Mouse (Mus musculus) stomach, embryonic 16.5 days (tissue): Measurements from ENCODE around the gene Cyba. TPM values are rescaled to one million over a fixed set of nuclear protein-coding genes. Genes with fewer than 3 reads are reported as not detected.
A peak's percentile ranks its signal among the peaks of the same experiment; 100 is the strongest.

Experiments used
- ATAC-seq: fragments of 200-750 bp; cut with Nextera tagmentation; 2 replicates; pipeline ENCODE4 v1.8.0; 2017; ENCODE audit warnings: moderate number of reproducible peaks, moderate TSS enrichment; ENCODE audit not compliant: insufficient read depth, low FRiP score
- H3K27ac ChIP-seq: fragments of 300-500 bp; sonication (generic); 2 replicates; pipeline ENCODE4 v1.5.1; 2014; ENCODE audit warnings: low read length
- H3K27me3 ChIP-seq: fragments of 300-500 bp; sonication (generic); 2 replicates; pipeline ENCODE4 v1.6.1; 2014; ENCODE audit warnings: low read length, control low read depth, mixed read lengths; ENCODE audit not compliant: control insufficient read depth, insufficient read depth
- H3K36me3 ChIP-seq: fragments of 300-500 bp; sonication (generic); 2 replicates; pipeline ENCODE4 v1.6.1; 2014; ENCODE audit warnings: low read length; ENCODE audit not compliant: control insufficient read depth, insufficient read depth
- H3K4me1 ChIP-seq: fragments of 300-500 bp; sonication (generic); 2 replicates; pipeline ENCODE4 v1.6.1; 2014; ENCODE audit warnings: low read length, control low read depth, mixed read lengths; ENCODE audit not compliant: control insufficient read depth, insufficient read depth
- H3K4me2 ChIP-seq: fragments of 300-500 bp; sonication (generic); 2 replicates; pipeline ENCODE4 v1.6.1; 2014; ENCODE audit warnings: low read depth, low read length, mixed read lengths
- H3K4me3 ChIP-seq: fragments of 300-500 bp; sonication (generic); replicated peaks from 2 replicates; pipeline ENCODE4 v1.5.1; 2014; ENCODE audit warnings: mild to moderate bottlenecking, low read length
- H3K9ac ChIP-seq: fragments of 300-500 bp; sonication (generic); 2 replicates; pipeline ENCODE4 v1.6.1; 2014; ENCODE audit warnings: low read length
- H3K9me3 ChIP-seq: fragments of 300-500 bp; sonication (generic); replicated peaks from 2 replicates; pipeline ENCODE4 v1.6.1; 2016; ENCODE audit warnings: low read length, control low read depth; ENCODE audit not compliant: control insufficient read depth
- WGBS: fragments of 180-500 bp; shearing (Covaris S2); extraction: QIAGEN DNeasy Blood & Tissue Kit; methylation state at CpG from one replicate; pipeline ENCODE4 v1.1.7; 2014; 5-methylcytosine and 5-hydroxymethylcytosine counted together
- polyA plus RNA-seq: library from polyadenylated mRNA; unstranded; fragments of >200 nt; fragmentation: Nextera tagmentation; extraction: Ambion mirVana; gene quantifications from 2 replicates; pipeline ENCODE4 v1.2.1, GENCODE M21; 2015

The Cyba gene
- polyA plus RNA-seq, 1 experiment from 2014 or later: 270 TPM

- peaks cover 12% of the 10 kb centered on the region for H3K36me3 ChIP-seq
- ATAC-seq: no peak
- no peaks in the 10 kb centered on the region for H3K4me1 ChIP-seq
- H3K4me3 ChIP-seq: no peak overlapping the region
- no peaks in the 10 kb centered on the region for H3K27me3 ChIP-seq
- no peak overlapping the region for H3K9ac ChIP-seq
- no peak overlapping the region for H3K27ac ChIP-seq
- no peak overlapping the region for H3K4me2 ChIP-seq
- H3K9me3 ChIP-seq: no peaks in the 10 kb centered on the region
- WGBS: 87% methylated on average over 13 of the region's 13 CpGs
Measured at GRCm38 (mm10) chr8:122467816-122468215, 35.1 kb upstream of the Cyba start.

DNA sequence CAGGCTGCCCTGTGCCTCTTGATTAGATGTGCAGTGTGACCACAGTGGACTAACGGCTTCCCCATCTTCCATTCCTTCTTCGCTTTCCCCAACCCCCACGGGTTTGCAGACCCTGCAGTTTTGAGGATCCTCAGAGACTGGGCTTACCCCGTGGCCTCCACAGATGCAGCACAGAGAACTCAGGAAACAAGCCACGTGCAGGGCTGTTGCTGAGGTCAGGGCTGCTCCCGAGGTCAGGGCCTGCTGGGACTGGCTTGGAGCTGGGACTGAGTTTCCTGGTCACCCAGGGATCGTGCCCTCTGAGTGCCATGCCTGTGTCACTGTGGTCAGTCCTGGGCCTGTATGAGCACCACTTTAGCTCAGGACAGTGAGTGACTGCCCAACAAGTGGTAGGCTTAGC, 32.3 kb upstream of the Cyba start:
- Histone ChIP-seq H3K27me3 (peaks cover 7% of the 10 kb centered on the region; the same call in 1 of the 2 replicates), H3K36me3 (peaks cover 12% of the 10 kb centered on the region), H3K9me3 (no peaks in the 10 kb centered on the region), H3K9ac (no peak overlapping the region), H3K4me1 (0 out of 2 replicates have a peak, but pooled peaks cover 5% of the 10 kb centered on the region), H3K4me3 (no peak overlapping the region), H3K27ac (no peak overlapping the region), H3K4me2 (no peak overlapping the region)
- no peak for ATAC-seq
- 63% methylated on average over 7 of the region's 7 CpGs for WGBS

- H3K4me2 ChIP-seq: no peak overlapping the region
- no peak overlapping the region for H3K4me3 ChIP-seq
- peaks cover 13% of the 10 kb centered on the region for H3K27me3 ChIP-seq
- H3K9me3 ChIP-seq: no peaks in the 10 kb centered on the region
- peaks cover 12% of the 10 kb centered on the region for H3K36me3 ChIP-seq
- no peak for ATAC-seq
- H3K27ac ChIP-seq: no peak overlapping the region
- WGBS: 35% methylated on average over 12 of the region's 12 CpGs
- no peak overlapping the region for H3K9ac ChIP-seq
- 0 out of 2 replicates have a peak, but pooled peaks cover 6% of the 10 kb centered on the region for H3K4me1 ChIP-seq
Measured at GRCm38 (mm10) chr8:122463651-122464640, 31.2 kb upstream of the Cyba start.

DNA sequence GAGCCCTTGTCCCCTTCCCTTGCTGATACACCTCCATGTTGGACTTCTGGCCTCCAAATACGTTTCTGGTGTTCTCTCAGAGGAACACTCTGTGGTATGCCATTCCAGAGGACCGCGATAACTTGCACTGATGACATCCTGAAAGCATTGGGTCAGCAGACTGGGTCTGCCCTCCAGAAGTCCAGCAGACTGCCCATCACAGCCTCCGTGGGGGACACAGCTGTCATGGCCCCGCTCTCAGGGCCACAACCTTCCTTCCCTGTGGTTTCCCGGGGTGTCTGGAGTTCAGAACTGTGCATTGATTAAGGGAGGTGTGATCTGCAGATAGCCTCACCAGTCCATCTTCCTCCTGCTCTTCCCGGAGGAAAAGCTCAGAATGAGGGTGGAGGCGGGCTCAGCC, 29.8 kb upstream of the Cyba start:
- H3K4me1 ChIP-seq: 0 out of 2 replicates have a peak, but pooled peaks cover 6% of the 10 kb centered on the region
- no peak overlapping the region for H3K9ac ChIP-seq
- peaks cover 19% of the 10 kb centered on the region for H3K27me3 ChIP-seq
- no peak for ATAC-seq
- no peak overlapping the region for H3K27ac ChIP-seq
- H3K9me3 ChIP-seq: no peaks in the 10 kb centered on the region
- H3K4me2 ChIP-seq: no peak overlapping the region
- peaks cover 12% of the 10 kb centered on the region for H3K36me3 ChIP-seq
- WGBS: 73% methylated on average over 8 of the region's 8 CpGs
- no peak overlapping the region for H3K4me3 ChIP-seq

DNA sequence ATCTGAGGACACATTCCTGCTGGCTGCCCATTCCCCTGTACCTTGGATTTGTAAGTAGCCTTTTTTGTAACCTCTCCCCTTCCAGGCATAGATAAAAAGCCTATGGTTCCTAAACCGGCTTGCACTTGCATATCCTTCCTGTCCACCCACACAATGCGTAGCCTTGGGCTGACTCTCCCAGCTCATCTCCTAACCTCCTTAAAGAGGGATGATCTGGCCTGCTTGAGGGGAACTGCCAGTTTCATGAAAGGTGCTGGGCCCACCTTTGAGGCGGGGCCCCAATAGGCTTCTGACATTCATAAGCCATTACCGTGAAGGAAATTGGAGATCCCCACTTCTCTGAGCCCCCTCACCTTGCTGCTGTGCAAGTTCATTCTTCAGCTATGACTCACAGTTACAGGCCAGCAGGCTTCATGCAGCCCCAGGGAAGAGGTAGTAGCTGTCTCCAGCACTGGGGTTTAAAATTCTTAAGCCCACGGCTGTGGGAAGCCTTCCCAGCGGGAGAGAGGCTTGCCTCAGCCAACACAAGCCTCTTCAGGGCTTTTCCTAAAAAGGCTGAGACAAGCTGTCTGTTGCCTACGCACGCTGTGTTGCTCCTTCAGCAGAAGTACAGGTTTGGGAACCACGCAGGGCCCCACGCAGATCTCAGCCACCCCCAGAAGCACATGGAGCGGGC, 28.9 kb upstream of the Cyba start:
- Histone ChIP-seq H3K4me1 (0 out of 2 replicates have a peak, but pooled peaks cover 6% of the 10 kb centered on the region), H3K9me3 (no peaks in the 10 kb centered on the region), H3K9ac (no peak overlapping the region), H3K27ac (no peak overlapping the region), H3K36me3 (peaks cover 5% of the 10 kb centered on the region), H3K4me3 (no peak overlapping the region), H3K4me2 (no peak overlapping the region), H3K27me3 (peaks cover 19% of the 10 kb centered on the region)
- 63% methylated on average over 11 of the region's 11 CpGs for WGBS
- ATAC-seq: no peak

- no peaks in the 10 kb centered on the region for H3K36me3 ChIP-seq
- 2% methylated on average over 56 of the region's 56 CpGs for WGBS
- peak within 1 kb of the TSS; percentile 39 for H3K4me3 ChIP-seq
- peak; percentile 89 for ATAC-seq
- peak within 1 kb of the TSS; percentile 62 for H3K9ac ChIP-seq
- peaks cover 19% of the 10 kb centered on the region for H3K27me3 ChIP-seq
- no peaks in the 10 kb centered on the region for H3K9me3 ChIP-seq
- H3K4me2 ChIP-seq: peak within 1 kb of the TSS; percentile 68
- H3K4me1 ChIP-seq: 0 out of 2 replicates have a peak, but pooled peaks cover 6% of the 10 kb centered on the region
- H3K27ac ChIP-seq: no peak within 1 kb of the TSS
Measured at GRCm38 (mm10) chr8:122460524-122461472, 28.1 kb upstream of the Cyba start, which contains the start of gene Snai3. Snai3 (minus strand) TSS chr8:122460733.

DNA sequence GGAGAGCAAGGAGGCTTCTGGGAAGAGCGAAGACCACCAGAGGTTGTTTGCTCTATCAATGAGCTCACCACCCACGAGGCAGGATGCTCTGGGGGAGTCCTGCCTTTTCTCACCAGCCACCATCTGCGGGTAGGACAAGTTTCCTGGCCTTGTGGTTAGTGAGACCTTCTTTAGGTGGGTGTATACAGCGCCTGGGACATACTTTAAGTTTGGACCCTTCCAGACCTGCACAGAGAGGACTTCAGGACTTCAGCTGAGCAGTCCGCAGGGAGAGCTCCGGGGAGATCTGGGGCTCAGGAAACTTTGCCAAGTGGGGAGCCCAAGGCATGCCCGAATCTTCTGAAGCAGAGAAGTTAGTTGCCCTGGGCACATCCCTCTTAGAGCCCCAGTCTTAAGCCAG, 27.3 kb upstream of the Cyba start:
- H3K4me2 ChIP-seq: peak overlapping the region; percentile 68
- 23% methylated on average over 7 of the region's 7 CpGs for WGBS
- H3K36me3 ChIP-seq: no peaks in the 10 kb centered on the region
- H3K4me3 ChIP-seq: peak overlapping the region; percentile 39
- peaks cover 19% of the 10 kb centered on the region for H3K27me3 ChIP-seq
- no peaks in the 10 kb centered on the region for H3K9me3 ChIP-seq
- peak overlapping the region; percentile 62 for H3K9ac ChIP-seq
- 0 out of 2 replicates have a peak, but pooled peaks cover 6% of the 10 kb centered on the region for H3K4me1 ChIP-seq
- ATAC-seq: no peak
- no peak overlapping the region for H3K27ac ChIP-seq

GRCm38 (mm10) chr8:122459218-122459900, 26.6 kb upstream of the Cyba start:
- no peak for ATAC-seq
- Histone ChIP-seq H3K4me1 (0 out of 2 replicates have a peak, but pooled peaks cover 6% of the 10 kb centered on the region), H3K9ac (no peak overlapping the region), H3K27ac (no peak overlapping the region), H3K4me3 (no peak overlapping the region), H3K4me2 (no peak overlapping the region), H3K36me3 (no peaks in the 10 kb centered on the region), H3K9me3 (no peaks in the 10 kb centered on the region), H3K27me3 (peaks cover 19% of the 10 kb centered on the region)
- 59% methylated on average over 6 of the region's 6 CpGs for WGBS
